Mouse (Mus musculus) heart, embryonic 15.5 days (tissue): ENCODE results near the gene Dld. TPM values are rescaled to one million over a fixed set of nuclear protein-coding genes. Genes with fewer than 3 reads are reported as not detected.

Experiments
- ATAC-seq: fragments of 200-750 bp; cut with Nextera tagmentation; replicated peaks from 2 replicates; pipeline ENCODE4 v1.8.0; 2017; ENCODE audit warnings: low read depth, moderate TSS enrichment; ENCODE audit not compliant: insufficient number of reproducible peaks, insufficient read depth, low FRiP score
- H3K27ac ChIP-seq: fragments of 300-500 bp; sonication (generic); 2 replicates; pipeline ENCODE4 v1.5.1; 2015; ENCODE audit warnings: mild to moderate bottlenecking, inconsistent platforms
- H3K27me3 ChIP-seq: fragments of 300-500 bp; sonication (generic); 2 replicates; pipeline ENCODE4 v1.6.1; 2015; ENCODE audit warnings: inconsistent platforms
- H3K36me3 ChIP-seq: fragments of 300-500 bp; sonication (generic); 2 replicates; pipeline ENCODE4 v1.6.1; 2015; ENCODE audit warnings: mild to moderate bottlenecking, inconsistent platforms
- H3K4me1 ChIP-seq: fragments of 300-500 bp; sonication (generic); replicated peaks from 2 replicates; pipeline ENCODE4 v1.6.1; 2015; ENCODE audit warnings: inconsistent platforms
- H3K4me2 ChIP-seq: fragments of 300-500 bp; sonication (generic); 2 replicates; pipeline ENCODE4 v1.6.1; 2015; ENCODE audit warnings: inconsistent platforms, mild to moderate bottlenecking, moderate library complexity
- H3K4me3 ChIP-seq: fragments of 300-500 bp; sonication (generic); 2 replicates; pipeline ENCODE4 v1.5.1; 2015; ENCODE audit warnings: mild to moderate bottlenecking, inconsistent platforms
- H3K9ac ChIP-seq: fragments of 300-500 bp; sonication (generic); 2 replicates; pipeline ENCODE4 v1.6.1; 2015; ENCODE audit warnings: mild to moderate bottlenecking, inconsistent platforms
- H3K9me3 ChIP-seq: fragments of 300-500 bp; sonication (generic); replicated peaks from 2 replicates; pipeline ENCODE4 v1.6.1; 2016; ENCODE audit warnings: inconsistent platforms
- WGBS: fragments of 180-500 bp; shearing (Covaris S2); methylation state at CpG from one replicate; pipeline ENCODE4 v1.1.7; 2015; ENCODE audit warnings: mixed read lengths; 5-methylcytosine and 5-hydroxymethylcytosine counted together
- polyA plus RNA-seq: library from polyadenylated mRNA; unstranded; fragments of >200 nt; fragmentation: Nextera tagmentation; extraction: Ambion mirVana; gene quantifications from 2 replicates; pipeline ENCODE4 v1.2.1, GENCODE M21; 2015

Dld gene
- polyA plus RNA-seq, 1 experiment from 2014 or later = 235 TPM

DNA sequence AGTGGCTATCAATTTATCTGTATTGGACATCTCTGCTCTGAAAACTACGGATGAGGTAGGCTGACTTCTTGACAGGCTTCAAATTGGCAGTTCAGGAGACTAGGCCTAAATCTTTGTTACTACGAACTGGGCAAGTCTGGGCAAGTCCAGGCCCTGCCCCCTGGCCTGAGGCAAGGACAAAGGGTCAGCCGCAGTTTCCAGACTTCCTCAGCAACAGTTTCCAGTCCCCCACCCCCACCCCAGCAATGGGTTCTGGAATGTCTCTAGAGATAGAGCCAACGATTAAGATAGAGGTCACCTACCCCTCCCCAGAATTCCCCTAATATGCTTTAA, 24.0 kb upstream of the Dld start:
- Histone ChIP-seq H3K9ac (no peak overlapping the region), H3K4me2 (no peak overlapping the region), H3K4me3 (no peak overlapping the region), H3K27ac (no peak overlapping the region), H3K9me3 (no peaks in the 10 kb centered on the region), H3K27me3 (no peaks in the 10 kb centered on the region), H3K4me1 (peaks cover 23% of the 10 kb centered on the region), H3K36me3 (no peaks in the 10 kb centered on the region)
- no peak for ATAC-seq
- 56% methylated on average over 4 of the region's 4 CpGs for WGBS

DNA sequence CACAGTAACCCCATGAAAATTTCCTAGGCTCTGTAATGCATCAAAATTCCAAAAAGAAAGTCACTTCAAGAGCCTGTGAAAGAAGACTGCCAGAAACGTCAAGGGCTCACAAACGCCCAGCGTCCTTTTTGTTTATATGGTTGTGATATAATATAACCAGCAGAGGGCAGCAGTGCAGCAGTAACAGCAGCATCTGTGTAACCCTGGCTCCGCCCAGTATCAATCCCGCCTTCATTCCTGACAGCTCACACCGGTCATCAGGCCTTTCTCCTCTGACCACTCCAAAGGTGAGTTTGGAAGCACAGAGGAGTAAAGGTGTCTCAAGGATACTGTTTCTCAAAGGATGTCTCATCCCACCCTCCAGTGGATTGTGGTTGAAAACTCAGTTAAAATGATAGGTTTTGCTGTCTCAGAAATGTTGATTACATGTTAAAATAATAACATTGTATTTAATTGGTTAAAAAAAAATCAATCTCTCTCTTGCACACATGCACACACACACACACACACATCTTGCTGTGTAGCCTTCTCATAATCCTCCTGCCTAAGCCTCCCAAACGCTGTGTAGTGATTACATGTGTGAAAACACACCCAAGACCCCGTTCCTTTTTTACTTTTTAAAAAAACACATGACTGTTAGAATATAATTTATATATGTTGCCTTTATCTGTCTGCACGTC, 23.5 kb upstream of the Dld start:
- 33% methylated on average over 9 of the region's 9 CpGs for WGBS
- H3K9ac ChIP-seq = no peak overlapping the region
- no peaks in the 10 kb centered on the region for H3K36me3 ChIP-seq
- peak; percentile 53; the same call in 1 of the 2 replicates for ATAC-seq
- peaks cover 23% of the 10 kb centered on the region for H3K4me1 ChIP-seq
- H3K27ac ChIP-seq = no peak overlapping the region
- H3K4me2 ChIP-seq = no peak overlapping the region
- no peaks in the 10 kb centered on the region for H3K27me3 ChIP-seq
- no peak overlapping the region for H3K4me3 ChIP-seq
- H3K9me3 ChIP-seq = no peaks in the 10 kb centered on the region

DNA sequence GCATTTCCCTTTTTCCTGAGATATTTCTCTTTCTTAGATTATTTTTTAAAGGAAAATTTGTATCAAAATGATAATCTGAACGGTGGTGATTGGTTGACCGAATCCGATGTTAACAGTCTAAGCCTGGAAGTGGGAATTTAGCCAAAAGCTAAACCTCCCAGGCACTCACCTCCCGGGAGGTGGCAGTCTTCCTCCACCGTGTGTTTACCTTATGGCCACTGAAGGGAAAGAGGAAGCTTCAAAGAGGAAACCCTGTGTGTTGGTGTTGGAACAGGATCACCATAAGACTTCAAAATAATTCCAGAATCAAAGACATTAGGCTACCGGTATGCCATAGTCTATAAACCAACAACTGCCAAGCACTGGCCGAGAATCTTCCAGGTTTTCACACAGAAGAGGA, 18.4 kb upstream of the Dld start:
- no peak overlapping the region for H3K4me3 ChIP-seq
- H3K4me2 ChIP-seq = no peak overlapping the region
- no peaks in the 10 kb centered on the region for H3K36me3 ChIP-seq
- H3K27ac ChIP-seq = peak overlapping the region; percentile 54; the same call in 1 of the 2 replicates
- WGBS = 59% methylated on average over 7 of the region's 7 CpGs
- peaks cover 24% of the 10 kb centered on the region for H3K4me1 ChIP-seq
- no peak for ATAC-seq
- H3K27me3 ChIP-seq = no peaks in the 10 kb centered on the region
- H3K9ac ChIP-seq = no peak overlapping the region
- no peaks in the 10 kb centered on the region for H3K9me3 ChIP-seq

DNA sequence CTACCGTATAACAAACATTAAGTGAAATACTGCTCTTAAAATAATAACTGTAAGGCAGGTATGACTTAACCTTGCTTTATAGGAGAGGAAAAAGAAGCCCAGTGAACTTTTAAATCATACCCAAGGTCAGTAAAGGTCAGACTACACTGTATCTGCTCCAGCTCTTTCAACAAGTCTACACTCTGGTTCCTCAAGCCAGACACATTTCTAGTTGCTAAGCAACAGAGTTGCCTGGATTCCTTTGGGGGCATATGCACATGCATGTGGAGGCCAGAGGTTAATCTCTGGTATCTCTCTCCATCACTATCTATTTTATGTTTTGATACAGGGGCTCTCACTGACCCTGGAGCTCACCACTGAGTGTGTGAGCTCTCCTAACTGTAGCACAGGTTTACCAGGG, 17.9 kb upstream of the Dld start:
- 64% methylated on average over 1 of the region's 1 CpGs for WGBS
- Histone ChIP-seq H3K9me3 (no peaks in the 10 kb centered on the region), H3K27me3 (no peaks in the 10 kb centered on the region), H3K4me2 (no peak overlapping the region), H3K27ac (peak overlapping the region; percentile 54), H3K4me1 (peaks cover 22% of the 10 kb centered on the region), H3K36me3 (no peaks in the 10 kb centered on the region), H3K4me3 (no peak overlapping the region), H3K9ac (no peak overlapping the region)
- ATAC-seq = 0 out of 2 replicates have a peak, but pooled peaks have one; percentile 45

DNA sequence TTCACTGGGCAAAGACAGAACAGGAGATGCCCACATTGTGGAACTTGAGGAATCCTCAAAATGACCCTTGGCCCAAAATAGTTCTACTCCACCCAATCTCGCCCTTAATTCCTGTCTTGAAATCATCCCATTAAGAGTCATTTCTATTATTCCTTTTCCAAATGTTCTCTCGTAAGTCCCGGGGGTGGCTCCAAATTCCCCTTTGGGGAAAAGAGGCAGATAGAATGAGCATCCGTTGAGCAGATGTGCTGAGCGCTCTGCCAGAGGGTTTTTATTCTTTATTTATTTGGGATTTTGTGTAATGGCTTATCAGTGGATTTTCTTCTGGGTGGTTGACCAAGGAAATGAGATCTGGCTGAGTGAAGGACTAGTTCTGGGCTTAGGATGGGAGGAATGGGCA, 16.5 kb upstream of the Dld start:
- no peaks in the 10 kb centered on the region for H3K9me3 ChIP-seq
- H3K4me3 ChIP-seq = no peak overlapping the region
- no peaks in the 10 kb centered on the region for H3K36me3 ChIP-seq
- no peak overlapping the region for H3K4me2 ChIP-seq
- H3K4me1 ChIP-seq = peaks cover 22% of the 10 kb centered on the region
- no peak for ATAC-seq
- H3K27me3 ChIP-seq = no peaks in the 10 kb centered on the region
- no peak overlapping the region for H3K9ac ChIP-seq
- 81% methylated on average over 5 of the region's 5 CpGs for WGBS
- no peak overlapping the region for H3K27ac ChIP-seq

DNA sequence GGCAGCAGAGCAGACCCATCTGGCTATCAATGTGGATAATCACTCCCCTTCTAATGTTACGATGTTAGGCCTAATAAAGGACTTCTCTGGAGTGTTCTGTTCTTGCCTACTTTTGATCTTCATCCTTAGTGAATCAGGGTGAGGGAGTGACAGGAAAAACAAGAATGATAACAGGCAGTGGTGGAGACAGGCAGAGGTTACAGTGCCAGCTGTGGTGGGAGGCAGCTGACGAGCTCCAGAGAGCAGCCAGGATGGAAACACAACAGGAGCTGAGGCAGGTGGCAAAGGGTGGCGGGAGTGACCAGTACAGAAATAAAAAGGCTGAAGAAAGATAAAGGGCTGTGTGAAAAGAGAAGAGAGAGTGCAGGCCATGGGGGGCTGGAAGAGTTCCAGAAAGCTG, 15.2 kb upstream of the Dld start:
- Histone ChIP-seq H3K4me2 (no peak overlapping the region), H3K36me3 (no peaks in the 10 kb centered on the region), H3K27me3 (no peaks in the 10 kb centered on the region), H3K4me1 (peaks cover 22% of the 10 kb centered on the region), H3K9me3 (no peaks in the 10 kb centered on the region), H3K4me3 (no peak overlapping the region), H3K9ac (no peak overlapping the region), H3K27ac (peak overlapping the region; percentile 69)
- ATAC-seq = peak; percentile 62
- WGBS = 10% methylated on average over 3 of the region's 3 CpGs

DNA sequence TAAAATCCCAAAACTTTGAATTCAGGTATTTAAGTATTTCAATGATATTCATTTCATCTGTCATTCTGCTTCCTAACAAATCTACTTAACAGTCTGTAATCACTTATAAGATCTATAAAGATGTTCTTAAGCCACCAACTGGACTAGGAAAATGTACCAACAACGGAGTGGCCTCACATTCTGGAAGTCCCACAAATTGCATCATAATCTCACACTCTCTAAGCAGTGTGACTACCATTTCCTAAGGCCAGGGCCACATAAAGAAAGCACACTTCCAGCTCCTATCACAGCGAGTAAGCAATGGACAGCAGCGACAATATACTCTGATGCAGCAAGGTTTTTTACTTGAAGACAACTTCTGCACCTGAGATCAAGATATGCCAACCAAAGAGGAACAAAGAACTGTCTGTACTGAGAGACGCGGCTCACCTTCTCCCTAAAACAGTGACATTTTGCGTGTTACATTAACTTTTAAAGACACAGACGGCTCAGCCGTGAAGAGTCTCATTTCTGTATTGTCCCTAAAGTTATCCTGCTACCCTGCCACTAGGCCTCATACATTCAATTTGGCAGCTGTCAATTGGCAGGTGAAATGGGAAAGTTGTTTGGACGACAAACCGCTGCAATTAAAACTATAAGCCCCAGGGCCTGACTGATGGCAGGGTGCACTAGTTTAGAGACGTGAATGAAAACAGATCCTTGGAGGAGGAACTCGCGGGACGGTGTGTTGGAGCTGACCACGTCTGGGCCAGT, 886 bp downstream of the Dld start:
- WGBS = 23% methylated on average over 15 of the region's 15 CpGs
- peak overlapping the region; percentile 92 for H3K27ac ChIP-seq
- peak overlapping the region; percentile 81 for H3K4me3 ChIP-seq
- H3K4me1 ChIP-seq = peaks cover 15% of the 10 kb centered on the region
- H3K9me3 ChIP-seq = no peaks in the 10 kb centered on the region
- peaks cover 20% of the 10 kb centered on the region for H3K36me3 ChIP-seq
- peak overlapping the region; percentile 94 for H3K9ac ChIP-seq
- ATAC-seq = no peak
- peak overlapping the region; percentile 75 for H3K4me2 ChIP-seq
- H3K27me3 ChIP-seq = no peaks in the 10 kb centered on the region

DNA sequence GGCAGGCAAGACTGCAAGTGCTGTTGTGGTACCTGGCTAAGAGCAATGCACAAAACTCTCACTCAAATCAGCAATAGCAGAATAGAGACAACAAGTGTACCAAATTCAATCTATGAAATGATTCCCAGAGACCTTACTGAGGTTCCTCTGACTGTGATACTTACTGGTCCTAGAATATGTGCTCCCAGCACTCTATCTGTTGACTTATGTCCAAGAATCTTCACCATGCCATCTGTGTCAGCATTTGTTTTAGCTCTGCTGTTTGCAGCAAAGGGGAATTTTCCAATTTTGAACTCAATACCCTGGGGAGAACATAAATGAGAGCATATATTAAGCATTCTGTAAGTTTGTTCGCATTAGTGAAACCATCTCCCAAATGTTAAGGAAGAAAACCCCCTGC, 18.0 kb downstream of the Dld start:
- H3K27ac ChIP-seq = no peak overlapping the region
- WGBS = 97% methylated on average over 1 of the region's 1 CpGs
- H3K27me3 ChIP-seq = no peaks in the 10 kb centered on the region
- H3K36me3 ChIP-seq = peaks cover 82% of the 10 kb centered on the region
- H3K4me2 ChIP-seq = no peak overlapping the region
- H3K4me3 ChIP-seq = no peak overlapping the region
- H3K9ac ChIP-seq = no peak overlapping the region
- no peaks in the 10 kb centered on the region for H3K4me1 ChIP-seq
- no peak for ATAC-seq
- no peaks in the 10 kb centered on the region for H3K9me3 ChIP-seq

DNA sequence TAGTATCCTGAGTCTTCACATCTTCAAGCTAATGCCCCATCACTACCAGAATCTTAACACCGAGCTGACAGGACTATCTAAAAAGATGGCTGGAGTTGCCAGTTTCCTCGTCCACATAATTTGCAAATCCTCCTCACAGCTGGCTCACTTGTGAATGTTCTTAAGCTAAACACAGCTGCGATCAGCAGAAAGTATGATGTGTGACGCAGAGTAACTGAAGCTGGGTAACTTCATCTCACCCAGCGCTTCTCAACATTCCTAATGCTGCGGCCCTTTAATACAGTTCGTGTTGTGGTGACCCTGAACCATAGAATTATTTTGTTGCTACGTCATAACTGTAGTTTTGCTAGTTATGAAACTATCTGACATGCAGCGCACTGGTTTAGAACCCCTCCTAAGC, 24.1 kb downstream of the Dld start:
- Histone ChIP-seq H3K9me3 (no peaks in the 10 kb centered on the region), H3K4me2 (no peak overlapping the region), H3K4me3 (no peak overlapping the region), H3K36me3 (peaks cover 92% of the 10 kb centered on the region), H3K27me3 (no peaks in the 10 kb centered on the region), H3K27ac (no peak overlapping the region), H3K9ac (no peak overlapping the region), H3K4me1 (no peaks in the 10 kb centered on the region)
- 83% methylated on average over 9 of the region's 9 CpGs for WGBS
- no peak for ATAC-seq

DNA sequence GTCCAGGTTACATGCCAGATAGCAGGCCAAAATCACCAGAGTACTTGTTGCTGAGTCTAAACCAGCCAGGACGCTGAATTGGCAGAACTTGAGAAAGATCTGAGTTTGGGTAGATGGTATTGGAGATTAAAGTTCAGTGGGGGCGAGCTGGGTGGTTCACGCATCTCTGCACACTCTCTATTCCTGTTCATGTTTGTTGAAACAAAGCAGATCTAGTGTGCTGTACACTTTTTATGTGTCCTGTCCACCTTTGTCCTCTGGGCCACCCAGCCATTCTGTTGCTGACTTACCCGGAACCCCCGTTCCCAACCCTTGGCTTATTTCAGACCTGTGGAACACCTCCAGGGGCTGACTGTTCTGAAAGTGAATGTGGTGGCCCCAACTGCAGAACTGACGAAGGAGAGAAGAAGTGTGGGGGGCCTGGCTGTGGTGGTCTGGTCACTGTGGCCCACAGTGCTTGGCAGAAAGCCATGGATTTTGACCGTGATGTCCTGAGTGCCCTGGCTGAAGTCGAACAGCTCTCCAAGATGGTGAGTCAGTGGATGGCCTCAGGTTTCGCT, 28.0 kb downstream of the Dld start:
- no peaks in the 10 kb centered on the region for H3K9me3 ChIP-seq
- H3K9ac ChIP-seq = no peak overlapping the region
- no peaks in the 10 kb centered on the region for H3K27me3 ChIP-seq
- no peak overlapping the region for H3K4me2 ChIP-seq
- peaks cover 97% of the 10 kb centered on the region for H3K36me3 ChIP-seq
- ATAC-seq = no peak
- WGBS = 76% methylated on average over 9 of the region's 9 CpGs
- H3K4me1 ChIP-seq = peaks cover 8% of the 10 kb centered on the region
- no peak overlapping the region for H3K27ac ChIP-seq
- H3K4me3 ChIP-seq = no peak overlapping the region

DNA sequence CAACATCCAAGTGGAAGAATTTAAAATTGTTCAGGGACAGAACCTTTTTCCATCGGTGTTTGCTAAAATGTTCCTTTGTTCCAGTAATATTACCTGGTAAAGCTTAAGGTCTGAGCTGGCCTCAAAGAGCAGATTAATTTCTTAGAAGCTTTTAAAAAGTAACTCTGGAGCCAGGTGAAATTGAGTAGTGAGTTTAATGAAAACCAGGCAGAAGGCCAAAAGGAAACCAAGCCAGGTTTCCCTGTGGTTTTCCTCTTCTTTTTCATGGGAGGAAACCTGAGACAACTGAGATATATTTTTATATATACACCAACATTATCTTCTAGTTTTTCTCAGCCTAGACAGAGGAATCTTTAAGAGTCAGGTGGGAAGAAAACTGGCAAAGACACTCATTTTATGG, 29.7 kb downstream of the Dld start:
- Histone ChIP-seq H3K27me3 (no peaks in the 10 kb centered on the region), H3K9me3 (no peaks in the 10 kb centered on the region), H3K4me2 (no peak overlapping the region), H3K36me3 (peaks cover 94% of the 10 kb centered on the region), H3K27ac (no peak overlapping the region), H3K4me1 (peaks cover 19% of the 10 kb centered on the region), H3K4me3 (no peak overlapping the region), H3K9ac (no peak overlapping the region)
- ATAC-seq = no peak
- WGBS = 92% methylated on average over 1 of the region's 1 CpGs
